Mouse (Mus musculus): ENCODE measurements around the gene Cysltr1. TPM values are rescaled to one million over a fixed set of nuclear protein-coding genes. Genes with fewer than 3 reads are reported as not detected.

Gene Cysltr1
- 0.94 and 1.9 TPM in 2 replicates for polyA plus RNA-seq (2016; fragmentation: Nextera tagmentation; extraction: Ambion mirVana)

DNA sequence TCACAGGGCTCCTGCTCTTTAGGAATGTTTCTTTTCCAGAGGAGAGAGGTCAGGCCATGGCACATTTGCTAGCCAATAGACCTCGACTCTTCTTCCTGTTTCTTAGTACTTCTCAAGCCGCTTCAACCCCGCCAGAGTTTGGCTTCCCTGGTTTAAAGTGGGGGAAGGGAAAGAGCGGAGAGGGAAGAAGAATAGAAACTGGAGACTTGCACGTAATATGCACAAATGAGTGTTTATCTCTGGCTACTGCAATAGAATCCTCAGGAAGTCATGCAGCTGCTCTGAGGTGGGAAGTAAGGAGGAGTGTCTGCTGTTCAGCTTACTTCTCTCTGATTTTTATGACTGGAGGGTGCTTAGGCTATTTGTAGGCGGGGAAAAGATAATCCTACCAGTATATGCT, at the start of gene Cysltr1:
Cysltr1 (minus strand) TSS at position 294 of the 400 bp plus-strand sequence.
- Histone ChIP-seq H3K36me3 (no peaks in the 10 kb centered on the region), H3K27ac (0 out of 2 replicates have a peak within 1 kb of the TSS, but pooled peaks have one; percentile 22), H3K4me3 (no peak within 1 kb of the TSS; the same call in 1 of the 2 replicates), H3K9me3 (no peaks in the 10 kb centered on the region), H3K27me3 (ENCODE audit: insufficient read depth, poor library complexity, severe bottlenecking) (no peaks in the 10 kb centered on the region), H3K4me1 (no peaks in the 10 kb centered on the region)
- WGBS: 21% methylated on average over 6 of the region's 6 CpGs
- no peak for DNase-seq (ENCODE audit: low spot score)

DNA sequence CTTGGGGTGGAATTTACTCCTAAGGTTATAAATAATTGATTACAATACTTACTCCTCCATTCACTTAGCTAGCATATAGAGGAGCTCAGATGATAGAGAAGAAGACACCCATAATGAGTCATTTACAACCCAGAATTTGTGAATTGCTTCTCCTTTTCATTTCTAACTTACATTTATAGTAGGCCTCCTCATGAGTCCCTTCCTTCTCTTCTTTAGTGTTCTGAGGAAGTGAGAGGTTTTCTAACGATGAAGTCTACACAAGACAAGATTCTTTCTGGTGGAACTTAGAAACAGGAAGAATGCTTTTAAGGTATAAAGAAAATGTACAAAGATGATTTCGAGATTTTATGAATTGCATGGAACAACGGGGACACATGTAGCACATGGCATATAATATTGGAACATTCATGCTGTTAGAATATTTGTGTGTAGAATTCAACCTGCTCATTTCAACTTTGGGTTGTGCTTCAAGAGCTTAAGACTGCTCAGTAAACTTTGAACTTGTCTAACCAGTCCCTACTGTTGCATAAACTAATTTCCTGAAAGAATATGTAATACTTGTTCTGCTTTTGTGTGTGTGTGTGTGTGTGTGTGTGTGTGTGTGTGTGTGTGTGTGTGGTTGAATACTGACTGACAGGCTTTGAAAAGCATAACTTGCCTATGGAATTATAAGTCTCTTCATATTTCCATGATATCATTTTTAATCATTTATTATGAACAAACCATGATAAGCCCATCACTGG, 31.5 kb upstream of the Cysltr1 start:
- DNase-seq (ENCODE audit: low spot score): no peak
- WGBS: 76% methylated on average over 3 of the region's 3 CpGs
- H3K36me3 ChIP-seq: no peaks in the 10 kb centered on the region
- no peak overlapping the region for H3K27ac ChIP-seq
- no peaks in the 10 kb centered on the region for H3K4me1 ChIP-seq
- no peaks in the 10 kb centered on the region for H3K9me3 ChIP-seq
- H3K4me3 ChIP-seq: no peak overlapping the region
- H3K27me3 ChIP-seq (ENCODE audit: insufficient read depth, poor library complexity, severe bottlenecking): no peaks in the 10 kb centered on the region

DNA sequence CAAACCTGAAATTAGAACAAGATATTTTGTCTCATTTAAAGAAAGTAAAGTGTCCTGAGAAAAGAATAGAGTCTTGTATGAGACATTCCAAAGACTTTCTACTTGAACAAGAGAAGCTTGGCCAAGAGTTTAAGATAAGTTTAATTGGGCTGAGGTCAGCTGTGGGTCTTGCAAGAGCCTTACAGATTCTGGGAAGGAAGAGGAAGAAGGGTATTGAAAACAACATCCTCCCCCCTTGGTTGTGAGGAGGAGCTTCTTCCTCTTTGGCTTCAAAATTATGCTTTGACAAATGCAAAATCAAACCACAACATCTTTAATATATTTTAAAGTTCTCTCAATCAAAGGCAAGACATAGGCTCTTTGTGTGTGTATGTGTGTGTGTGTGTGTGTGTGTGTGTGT, 30.1 kb upstream of the Cysltr1 start:
- Histone ChIP-seq H3K36me3 (no peaks in the 10 kb centered on the region), H3K9me3 (no peaks in the 10 kb centered on the region), H3K27me3 (ENCODE audit: insufficient read depth, poor library complexity, severe bottlenecking) (no peaks in the 10 kb centered on the region), H3K27ac (no peak overlapping the region), H3K4me3 (no peak overlapping the region), H3K4me1 (no peaks in the 10 kb centered on the region)
- DNase-seq (ENCODE audit: low spot score): no peak

DNA sequence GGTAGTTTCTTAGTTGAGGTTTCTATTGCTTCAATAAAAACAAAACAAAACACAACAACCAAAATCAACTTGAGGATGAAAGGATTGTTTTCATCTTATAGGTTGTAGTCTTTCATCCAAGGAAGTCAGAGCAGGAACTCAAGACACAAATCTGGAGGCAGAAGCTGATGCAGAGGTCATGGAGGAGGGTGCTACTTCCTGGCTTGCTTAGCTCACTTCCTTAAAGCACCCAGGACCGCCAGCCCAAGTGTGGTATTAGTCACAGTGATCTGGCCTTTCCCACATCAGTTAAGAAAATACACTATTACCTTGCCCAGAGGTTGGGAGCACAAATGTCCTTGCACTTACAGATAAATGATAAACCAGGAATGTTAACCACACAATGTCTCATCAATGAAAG, 25.0 kb upstream of the Cysltr1 start:
- Histone ChIP-seq H3K27ac (no peak overlapping the region), H3K9me3 (no peaks in the 10 kb centered on the region), H3K4me1 (no peaks in the 10 kb centered on the region), H3K27me3 (ENCODE audit: insufficient read depth, poor library complexity, severe bottlenecking) (no peaks in the 10 kb centered on the region), H3K36me3 (no peaks in the 10 kb centered on the region), H3K4me3 (no peak overlapping the region)
- 61% methylated on average over 1 of the region's 1 CpGs for WGBS
- DNase-seq (ENCODE audit: low spot score): no peak

DNA sequence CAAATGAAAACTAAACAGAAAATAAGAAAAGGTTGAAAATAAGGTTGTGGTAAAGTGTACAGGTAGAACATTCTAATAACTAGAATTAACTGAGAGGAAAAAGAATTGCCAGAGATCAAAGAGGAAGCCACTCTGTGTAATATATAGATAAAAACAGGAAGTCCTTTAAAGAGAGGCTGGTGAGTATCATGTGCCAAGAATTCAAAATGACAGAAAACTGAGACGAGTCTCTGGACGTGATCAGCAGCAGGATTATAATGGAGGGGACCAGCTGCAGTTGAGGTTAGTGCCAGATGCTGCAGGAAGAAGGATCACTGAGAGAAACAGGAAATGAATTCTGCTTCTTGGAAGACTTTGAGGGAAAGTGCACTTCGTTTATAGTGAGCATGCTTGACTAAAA, 20.2 kb upstream of the Cysltr1 start:
- Histone ChIP-seq H3K36me3 (no peaks in the 10 kb centered on the region), H3K4me3 (no peak overlapping the region), H3K4me1 (no peaks in the 10 kb centered on the region), H3K27ac (no peak overlapping the region), H3K27me3 (ENCODE audit: insufficient read depth, poor library complexity, severe bottlenecking) (no peaks in the 10 kb centered on the region), H3K9me3 (no peaks in the 10 kb centered on the region)
- no peak for DNase-seq (ENCODE audit: low spot score)
- 42% methylated on average over 3 of the region's 3 CpGs for WGBS

DNA sequence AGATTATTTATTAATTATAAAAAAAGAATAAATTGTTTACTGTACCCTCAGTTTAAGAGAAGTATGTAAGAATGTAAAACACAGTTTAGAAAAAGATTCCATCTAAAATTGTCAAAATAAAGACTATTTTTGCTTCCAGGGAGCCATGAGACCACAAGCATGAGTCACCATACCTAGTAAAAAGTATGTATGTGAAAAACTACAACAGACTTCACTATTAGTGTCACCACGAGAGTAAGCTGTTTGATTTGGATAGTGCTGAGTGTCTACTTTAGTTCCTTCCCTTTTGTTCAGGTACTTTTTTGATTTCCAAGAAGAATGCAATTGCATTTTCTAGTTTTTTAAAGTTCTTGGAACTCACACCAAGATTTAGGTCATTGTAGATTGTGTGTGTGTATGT, 19.0 kb upstream of the Cysltr1 start:
- Histone ChIP-seq H3K4me1 (no peaks in the 10 kb centered on the region), H3K9me3 (no peaks in the 10 kb centered on the region), H3K36me3 (no peaks in the 10 kb centered on the region), H3K27me3 (ENCODE audit: insufficient read depth, poor library complexity, severe bottlenecking) (no peaks in the 10 kb centered on the region), H3K4me3 (no peak overlapping the region), H3K27ac (no peak overlapping the region)
- WGBS: 74% methylated on average over 1 of the region's 1 CpGs
- DNase-seq (ENCODE audit: low spot score): no peak

DNA sequence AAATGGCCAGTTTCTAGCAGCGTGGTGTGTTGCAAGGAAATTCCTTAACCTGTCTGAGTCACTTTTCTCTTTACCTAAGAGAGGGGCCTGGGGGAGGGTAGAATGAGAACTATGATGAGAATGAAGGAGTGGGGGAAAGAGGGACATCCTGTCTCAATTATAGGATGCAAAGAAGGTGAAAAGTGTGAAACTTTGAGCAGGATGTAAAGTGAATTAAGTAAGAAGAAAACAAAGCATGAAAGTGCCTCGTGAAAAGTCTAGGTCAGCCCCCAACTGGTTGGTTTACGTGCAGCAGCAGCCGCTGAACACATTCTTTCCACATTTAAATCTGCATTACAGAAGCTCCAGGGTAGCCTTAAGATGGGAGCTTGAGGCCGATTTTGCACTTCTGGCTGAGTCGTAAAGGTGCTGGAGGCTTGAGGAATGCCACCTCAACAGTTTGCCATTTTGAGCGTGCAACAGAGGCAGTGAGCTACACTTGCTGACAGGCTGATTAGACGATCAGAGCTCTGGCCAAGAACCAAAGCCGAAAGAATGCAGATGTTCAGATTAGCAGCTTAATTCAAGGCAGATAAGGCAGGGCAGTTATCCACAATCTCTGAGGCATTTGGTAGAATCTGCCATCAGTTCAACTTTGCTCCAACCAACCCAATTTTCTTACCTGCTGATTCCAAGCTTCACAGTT, 763 bp downstream of the Cysltr1 start:
- DNase-seq (ENCODE audit: low spot score): no peak
- Histone ChIP-seq H3K27me3 (ENCODE audit: insufficient read depth, poor library complexity, severe bottlenecking) (no peaks in the 10 kb centered on the region), H3K27ac (no peak overlapping the region), H3K4me1 (no peaks in the 10 kb centered on the region), H3K4me3 (no peak overlapping the region; the same call in 1 of the 2 replicates), H3K36me3 (no peaks in the 10 kb centered on the region), H3K9me3 (no peaks in the 10 kb centered on the region)
- WGBS: 20% methylated on average over 9 of the region's 9 CpGs

DNA sequence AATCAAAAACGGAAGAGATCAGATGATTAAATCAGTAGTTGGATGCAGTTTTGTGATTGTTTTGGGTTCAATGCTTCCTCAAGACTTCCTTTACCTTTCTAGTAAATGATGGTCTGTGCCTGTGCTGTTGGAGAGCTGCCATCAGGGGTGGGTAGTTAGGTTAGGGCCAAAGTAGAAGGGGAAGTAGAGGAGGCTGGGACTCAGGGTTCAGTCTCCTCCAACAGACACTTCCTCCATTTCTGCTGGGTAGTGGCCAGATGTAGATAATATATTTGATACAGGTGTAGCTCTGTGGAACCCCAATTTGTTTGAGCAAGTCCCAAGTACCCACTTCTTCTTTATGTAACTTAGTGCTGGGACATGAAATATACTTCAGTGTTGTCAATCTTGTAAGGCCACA, 7.6 kb downstream of the Cysltr1 start:
- Histone ChIP-seq H3K4me3 (no peak overlapping the region), H3K27ac (no peak overlapping the region), H3K9me3 (no peaks in the 10 kb centered on the region), H3K4me1 (no peaks in the 10 kb centered on the region), H3K36me3 (no peaks in the 10 kb centered on the region), H3K27me3 (ENCODE audit: insufficient read depth, poor library complexity, severe bottlenecking) (no peaks in the 10 kb centered on the region)
- whole genome bisulfite sequencing: 82% methylated on average over 1 of the region's 1 CpGs
- DNase-seq (ENCODE audit: low spot score): no peak

DNA sequence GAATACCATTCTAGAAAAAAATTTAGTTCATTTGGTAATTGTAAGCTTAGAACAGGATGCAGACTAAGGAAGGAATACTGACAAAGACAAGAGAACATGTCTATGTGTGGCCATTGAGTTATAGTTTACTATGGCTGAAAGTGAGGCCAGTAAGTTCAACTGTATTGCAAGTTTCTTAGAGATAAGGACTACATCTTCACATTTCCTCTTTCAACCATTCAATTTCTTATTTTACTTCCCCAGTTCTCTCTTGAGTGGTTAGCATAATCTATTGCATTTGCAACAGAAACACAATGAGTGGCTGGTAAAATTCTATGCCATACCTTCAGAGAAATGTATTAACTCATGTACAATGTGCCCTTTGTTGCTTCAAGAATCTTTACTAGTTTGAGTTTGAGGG, 9.6 kb downstream of the Cysltr1 start:
- Histone ChIP-seq H3K9me3 (no peaks in the 10 kb centered on the region), H3K36me3 (no peaks in the 10 kb centered on the region), H3K4me3 (no peak overlapping the region), H3K4me1 (no peaks in the 10 kb centered on the region), H3K27ac (no peak overlapping the region), H3K27me3 (ENCODE audit: insufficient read depth, poor library complexity, severe bottlenecking) (no peaks in the 10 kb centered on the region)
- DNase-seq (ENCODE audit: low spot score): no peak

DNA sequence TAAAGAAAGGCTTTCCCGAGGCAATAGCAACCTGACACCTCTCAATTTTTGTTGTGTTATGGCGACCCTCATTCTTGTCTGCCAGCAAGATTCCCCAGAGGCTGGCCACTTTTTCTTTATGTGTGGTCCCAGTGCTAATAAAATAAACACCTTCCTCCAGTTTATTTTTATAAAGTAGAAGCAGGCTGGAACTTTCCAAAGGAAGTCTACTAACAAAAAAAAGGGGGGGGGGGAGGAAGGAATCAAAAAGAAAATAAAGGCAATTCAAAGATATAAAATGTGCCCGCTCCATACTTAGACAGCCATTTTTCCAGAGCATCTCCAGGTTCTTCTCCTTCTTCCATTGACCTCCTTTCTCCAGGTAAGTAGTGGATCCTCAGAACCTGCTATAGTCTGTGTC, 20.6 kb downstream of the Cysltr1 start, which contains the start of gene Gm5127:
Gm5127 (plus strand) TSS at position 301 of the 400 bp plus-strand sequence.
- DNase-seq (ENCODE audit: low spot score): no peak
- Histone ChIP-seq H3K27me3 (ENCODE audit: insufficient read depth, poor library complexity, severe bottlenecking) (no peaks in the 10 kb centered on the region), H3K4me1 (no peaks in the 10 kb centered on the region), H3K36me3 (no peaks in the 10 kb centered on the region), H3K9me3 (no peaks in the 10 kb centered on the region), H3K27ac (no peak within 1 kb of the TSS), H3K4me3 (no peak within 1 kb of the TSS)
- WGBS: 44% methylated on average over 3 of the region's 3 CpGs

DNA sequence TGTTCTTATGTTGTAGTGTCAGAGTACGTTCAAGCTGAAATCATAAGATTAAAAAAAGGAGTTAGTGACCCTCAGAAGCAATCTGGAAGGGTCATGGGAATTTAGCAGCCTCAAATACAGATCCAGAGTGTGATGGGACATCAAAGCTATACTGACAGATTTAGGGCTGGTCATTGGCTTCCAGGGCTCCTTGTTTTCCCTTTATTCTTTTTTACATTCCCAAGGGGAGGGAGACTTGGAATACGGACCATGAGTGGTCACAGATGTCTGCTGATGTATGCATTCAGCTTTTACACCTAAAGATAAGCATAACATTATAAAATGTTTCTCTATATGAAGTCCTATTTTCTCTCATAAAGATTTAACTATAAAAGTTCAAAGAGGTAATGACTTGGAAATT, 21.3 kb downstream of the Cysltr1 start:
- Histone ChIP-seq H3K27ac (no peak overlapping the region), H3K4me3 (no peak overlapping the region), H3K36me3 (no peaks in the 10 kb centered on the region), H3K27me3 (ENCODE audit: insufficient read depth, poor library complexity, severe bottlenecking) (no peaks in the 10 kb centered on the region), H3K4me1 (no peaks in the 10 kb centered on the region), H3K9me3 (no peaks in the 10 kb centered on the region)
- DNase-seq (ENCODE audit: low spot score): no peak
- WGBS: 55% methylated on average over 2 of the region's 2 CpGs

DNA sequence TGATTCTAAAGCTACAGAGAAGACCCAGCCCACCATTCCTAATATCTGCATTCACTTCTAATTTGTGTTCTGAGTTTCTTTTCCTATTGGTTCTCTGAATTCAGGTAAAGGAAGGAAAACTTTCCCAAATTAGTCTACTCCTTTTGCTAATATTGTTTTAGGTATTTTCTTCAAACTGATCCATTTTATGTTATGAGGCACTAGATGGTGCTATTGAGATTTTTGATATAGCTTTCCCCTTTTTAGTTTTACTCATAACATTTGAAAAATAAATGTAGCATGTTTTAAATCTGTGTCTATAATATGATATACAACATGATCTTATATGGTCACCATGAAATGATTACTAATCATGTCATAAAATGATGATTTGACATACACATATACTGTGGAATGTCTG, 23.1 kb downstream of the Cysltr1 start:
- no peaks in the 10 kb centered on the region for H3K36me3 ChIP-seq
- H3K27me3 ChIP-seq (ENCODE audit: insufficient read depth, poor library complexity, severe bottlenecking): no peaks in the 10 kb centered on the region
- no peaks in the 10 kb centered on the region for H3K4me1 ChIP-seq
- H3K27ac ChIP-seq: no peak overlapping the region
- no peak for DNase-seq (ENCODE audit: low spot score)
- no peaks in the 10 kb centered on the region for H3K9me3 ChIP-seq
- H3K4me3 ChIP-seq: no peak overlapping the region

DNA sequence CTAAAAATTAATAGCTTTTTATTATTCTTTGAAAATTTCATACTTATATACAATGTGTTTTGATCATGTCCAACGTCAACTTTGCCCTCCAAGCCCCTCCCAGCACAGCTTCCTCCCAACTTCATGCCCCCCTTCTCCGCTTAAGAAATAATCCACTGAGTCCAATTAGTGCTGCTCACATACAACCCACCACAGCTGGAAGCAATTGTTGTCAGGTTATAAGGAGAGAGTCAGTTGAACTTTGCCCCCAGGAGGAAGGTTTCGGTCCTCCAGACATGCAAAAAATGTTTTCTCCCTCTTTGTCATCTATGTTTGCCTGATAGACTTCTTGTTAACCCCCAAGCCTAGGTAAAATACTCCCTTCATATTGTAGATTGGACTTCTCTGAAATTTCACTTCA, 24.5 kb downstream of the Cysltr1 start:
- Histone ChIP-seq H3K4me1 (no peaks in the 10 kb centered on the region), H3K36me3 (no peaks in the 10 kb centered on the region), H3K27me3 (ENCODE audit: insufficient read depth, poor library complexity, severe bottlenecking) (no peaks in the 10 kb centered on the region), H3K4me3 (no peak overlapping the region), H3K9me3 (no peaks in the 10 kb centered on the region), H3K27ac (no peak overlapping the region)
- 66% methylated on average over 3 of the region's 3 CpGs for WGBS
- no peak for DNase-seq (ENCODE audit: low spot score)

Data from heart, embryonic 10.5 days (tissue).